Mouse (Mus musculus): ENCODE measurements around the gene Plau.

Gene Plau

GRCm38 (mm10) chr14:20806116-20806840 lies 30.2 kb upstream of the Plau start:
- in situ Hi-C loops (cut with MseI, MboI): no loop called here

GRCm38 (mm10) chr14:20809349-20809748 lies 27.1 kb upstream of the Plau start:
- in situ Hi-C loops (cut with MseI, MboI): no loop called here

- in situ Hi-C loops (cut with MseI, MboI): no loop called here
Observed at GRCm38 (mm10) chr14:20809820-20810219, 26.6 kb upstream of the Plau start.

GRCm38 (mm10) chr14:20811236-20811635 lies 25.2 kb upstream of the Plau start:
- in situ Hi-C loops (cut with MseI, MboI): no loop called here

- in situ Hi-C loops (cut with MseI, MboI): no loop called here
Observed at GRCm38 (mm10) chr14:20811779-20812406, 24.6 kb upstream of the Plau start.

- in situ Hi-C loops (cut with MseI, MboI): no loop called here
Observed at GRCm38 (mm10) chr14:20815448-20815847, 21.0 kb upstream of the Plau start.

GRCm38 (mm10) chr14:20824517-20824916 lies 11.9 kb upstream of the Plau start:
- in situ Hi-C loops (cut with MseI, MboI): no loop called here

GRCm38 (mm10) chr14:20825516-20825915 lies 10.9 kb upstream of the Plau start:
- in situ Hi-C loops (cut with MseI, MboI): no loop called here

GRCm38 (mm10) chr14:20827061-20827460 lies 9.4 kb upstream of the Plau start:
- in situ Hi-C loops (cut with MseI, MboI): no loop called here

- in situ Hi-C loops (cut with MseI, MboI): no loop called here
Observed at GRCm38 (mm10) chr14:20827491-20827890, 9.0 kb upstream of the Plau start.

- in situ Hi-C loops (cut with MseI, MboI): no loop called here
Observed at GRCm38 (mm10) chr14:20828524-20828923, 7.9 kb upstream of the Plau start.

- in situ Hi-C loops (cut with MseI, MboI): no loop called here
Observed at GRCm38 (mm10) chr14:20829523-20830366, 6.7 kb upstream of the Plau start.

GRCm38 (mm10) chr14:20831141-20831910 lies 5.1 kb upstream of the Plau start:
- in situ Hi-C loops (cut with MseI, MboI): no loop called here

GRCm38 (mm10) chr14:20831915-20832314 lies 4.5 kb upstream of the Plau start:
- in situ Hi-C loops (cut with MseI, MboI): no loop called here

GRCm38 (mm10) chr14:20833525-20833924 lies 2.9 kb upstream of the Plau start:
- in situ Hi-C loops (cut with MseI, MboI): no loop called here

GRCm38 (mm10) chr14:20834136-20834535 lies 2.3 kb upstream of the Plau start:
- in situ Hi-C loops (cut with MseI, MboI): no loop called here

- in situ Hi-C loops (cut with MseI, MboI): no loop called here
Observed at GRCm38 (mm10) chr14:20836905-20837376, 481 bp downstream of the Plau start.

- in situ Hi-C loops (cut with MseI, MboI): no loop called here
Observed at GRCm38 (mm10) chr14:20837681-20838080, 1.2 kb downstream of the Plau start.

- in situ Hi-C loops (cut with MseI, MboI): no loop called here
Observed at GRCm38 (mm10) chr14:20841526-20841925, 5.1 kb downstream of the Plau start.

GRCm38 (mm10) chr14:20842629-20843028 lies 6.2 kb downstream of the Plau start:
- in situ Hi-C loops (cut with MseI, MboI): no loop called here

GRCm38 (mm10) chr14:20844126-20844525 lies 7.7 kb downstream of the Plau start:
- in situ Hi-C loops (cut with MseI, MboI): no loop called here

Data from mouse trophoblast stem cell (cell line).